Comparison of ENCODE assay signal across 18 mouse cellular contexts in the genomic region with DNA sequence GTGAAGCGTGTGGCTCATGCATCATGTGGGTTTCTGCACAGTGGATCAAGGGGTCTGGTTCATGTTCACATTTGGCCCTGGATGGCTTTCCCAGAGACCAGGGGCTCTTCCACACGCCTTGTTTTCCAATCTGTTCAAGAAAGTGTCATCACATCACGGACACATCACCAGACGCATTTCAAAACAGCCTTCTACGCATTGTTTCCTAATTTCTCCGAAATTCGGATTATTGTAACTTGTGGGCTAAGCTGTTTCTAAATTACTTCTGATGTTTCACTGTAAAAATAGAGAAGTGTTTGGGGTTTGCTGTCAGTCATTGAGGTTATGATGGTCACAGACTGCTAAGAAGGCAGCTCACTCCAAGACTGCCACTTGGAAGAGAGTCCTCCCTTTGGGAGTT.
"Had no signal": no experiment of that assay in that cellular context is flagged by ENCODE, and none has a peak within 500 bp of the region (broad histone marks: within the 10 kb centered on the region; RNA-seq: fewer than 3 reads in every experiment).

No protein-coding gene starts in this region.

- H3K9me3 ChIP-seq: intestine, embryonic 15.5 days; kidney, embryonic 15.5 days; limb, embryonic 12.5 days; limb, embryonic 15.5 days; megakaryocyte, embryonic 14.5 days; midbrain, embryonic 10.5 days; midbrain, embryonic 13.5 days had no signal

- H3K4me2 ChIP-seq: intestine, embryonic 15.5 days; kidney, embryonic 15.5 days; limb, embryonic 12.5 days; limb, embryonic 15.5 days; liver, embryonic 11.5 days; midbrain, embryonic 13.5 days had no signal

- ATAC-seq: intestine, embryonic 15.5 days; liver, postnatal 0 days; midbrain, embryonic 13.5 days had no signal

- H3K36me3 ChIP-seq: intestine, embryonic 15.5 days had no signal

- DNase-seq: kidney, adult 11 months; kidney, adult 8-10 months; kidney, postnatal 14 days; kidney, postnatal 4 days; left cerebral cortex, postnatal 4 days; liver, postnatal 0 days; right cerebral cortex, postnatal 4 days; thymus, postnatal 36 days had no signal

- H3K27ac ChIP-seq: intestine, embryonic 15.5 days; kidney, embryonic 15.5 days; limb, embryonic 12.5 days; limb, embryonic 15.5 days; liver, embryonic 14.5 days; midbrain, embryonic 10.5 days; midbrain, embryonic 13.5 days; stomach, postnatal 0 days had no signal

- H3K9ac ChIP-seq: intestine, embryonic 15.5 days; kidney, embryonic 15.5 days; limb, embryonic 12.5 days; limb, embryonic 15.5 days; liver, embryonic 14.5 days; liver, postnatal 0 days; midbrain, embryonic 13.5 days had no signal

- H3K4me3 ChIP-seq: intestine, embryonic 15.5 days; kidney, embryonic 15.5 days; limb, embryonic 12.5 days; limb, embryonic 15.5 days; megakaryocyte, embryonic 14.5 days; midbrain, embryonic 10.5 days; midbrain, embryonic 13.5 days had no signal

- H3K4me1 ChIP-seq: megakaryocyte, embryonic 14.5 days had no signal

- H3K27me3 ChIP-seq: intestine, embryonic 15.5 days; kidney, embryonic 15.5 days; limb, embryonic 15.5 days; midbrain, embryonic 13.5 days had no signal
